Mouse (Mus musculus): Measurements from ENCODE around the gene Acaca. TPM values are rescaled to one million over a fixed set of nuclear protein-coding genes. Genes with fewer than 3 reads are reported as not detected.

Gene Acaca
- 20.9 and 23.7 TPM in 2 replicates for polyA plus RNA-seq (2012; rRNA removed)

GRCm38 (mm10) chr11:84128943-84129798 lies at the start of gene Acaca, which contains the start of gene Tada2a:
TSS of gene Acaca (plus strand) at chr11:84129672.
TSS of gene Tada2a (minus strand) at chr11:84129600.

GRCm38 (mm10) chr11:84167046-84167526 lies 37.6 kb downstream of the Acaca start, which contains the start of gene Gm11437:
TSS of gene Gm11437 (minus strand) at chr11:84167476.

Other genes starting within 250 kb of the Acaca start
- 1.7 and 2.2 TPM in 2 replicates for gene Ddx52, start 187.6 kb upstream of the Acaca start, polyA plus RNA-seq (2012; rRNA removed)
- gene Synrg, start 165.2 kb upstream of the Acaca start, polyA plus RNA-seq (2012; rRNA removed): 15.6 and 16.8 TPM in 2 replicates
- gene Dusp14, start 60.4 kb upstream of the Acaca start, polyA plus RNA-seq (2012; rRNA removed): 39.3 and 39.4 TPM in 2 replicates
- 6.9 and 7.9 TPM in 2 replicates for gene Tada2a, start 72 bp upstream of the Acaca start, polyA plus RNA-seq (2012; rRNA removed)
- gene Gm11437, start 37.8 kb downstream of the Acaca start, polyA plus RNA-seq (2012; rRNA removed): not detected in 2 replicates

All from ovary, adult 2 months (tissue).